Mouse (Mus musculus) thymus, postnatal 14 days (tissue): Measurements from ENCODE around the gene Slc25a38.

Source experiments
- DNase-seq: peaks from one replicate; pipeline ENCODE4 v3.0.0; 2021

Gene Slc25a38

DNA sequence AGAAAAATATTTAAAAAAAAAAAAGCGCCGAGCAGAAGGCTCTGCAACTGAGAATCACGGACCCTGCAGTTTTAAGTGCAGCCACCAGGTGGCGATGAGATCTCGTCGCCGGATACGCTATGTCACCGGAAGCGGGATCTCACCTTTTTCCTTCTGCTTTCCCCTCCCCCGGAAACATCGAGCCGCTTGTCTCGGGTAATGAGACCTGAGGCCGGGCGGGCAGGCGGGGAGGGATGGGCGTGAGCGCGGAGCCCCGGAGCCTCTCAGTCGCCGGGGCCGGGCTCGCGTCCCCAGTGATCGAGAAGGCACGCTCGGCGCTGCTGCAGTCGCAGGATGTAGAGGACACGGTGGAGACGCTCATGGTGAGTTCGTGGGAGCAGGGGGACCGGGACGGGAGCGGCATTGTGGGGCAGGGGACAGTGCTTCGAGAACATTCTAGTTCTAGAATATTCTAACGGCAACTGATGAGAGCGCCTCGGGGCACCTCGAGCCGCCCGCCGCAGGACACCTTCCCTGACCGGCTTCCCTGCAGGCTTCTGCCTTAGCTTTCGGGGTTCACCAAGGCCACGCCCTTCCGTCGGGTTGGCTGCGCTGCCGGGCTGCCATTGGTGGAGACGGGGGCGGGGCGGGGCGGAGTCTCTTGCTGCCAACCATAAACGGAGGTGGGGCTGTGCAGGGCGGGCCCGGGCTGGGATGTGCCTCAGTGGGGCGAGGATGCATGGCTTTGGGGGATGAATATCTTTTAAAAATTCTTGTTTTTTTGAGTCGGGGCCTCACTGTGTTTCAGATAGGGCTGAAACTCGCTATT is at the start of gene Slc25a38:
Gene Slc25a38 (plus strand): TSS at position 164 of the 808 bp plus-strand sequence.
- DNase-seq: peak; percentile 97

- DNase-seq: no peak
Observed at GRCm38 (mm10) chr9:120064317-120064716, 45.9 kb upstream of the Slc25a38 start.

- DNase-seq: no peak
Observed at GRCm38 (mm10) chr9:120067609-120068008, 42.6 kb upstream of the Slc25a38 start.

- DNase-seq: no peak
Observed at GRCm38 (mm10) chr9:120068047-120068446, 42.1 kb upstream of the Slc25a38 start.

DNA sequence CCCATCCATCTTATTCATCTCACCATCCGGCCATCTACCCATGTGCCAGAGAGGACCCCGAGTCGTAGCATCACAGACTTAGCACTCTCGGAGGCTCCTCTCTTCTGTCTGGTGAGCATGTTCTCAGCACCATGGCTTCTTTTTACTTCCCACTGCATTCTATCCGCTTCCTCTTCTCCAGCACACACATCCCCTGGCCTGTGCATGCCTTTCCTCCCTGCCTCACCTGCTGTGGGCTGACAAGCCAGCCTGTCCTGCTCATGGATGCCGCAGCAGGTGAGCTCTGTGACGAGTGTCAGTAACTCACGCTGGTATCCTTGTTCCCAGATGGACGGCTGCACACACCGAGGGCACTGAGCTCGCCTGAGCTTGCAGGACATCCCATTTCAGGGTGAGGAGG is 40.4 kb upstream of the Slc25a38 start, which contains the start of gene Cx3cr1:
Gene Cx3cr1 (minus strand): TSS at position 101 of the 400 bp plus-strand sequence.
- DNase-seq: no peak

- no peak for DNase-seq
Observed at GRCm38 (mm10) chr9:120071251-120071650, 38.9 kb upstream of the Slc25a38 start.

DNA sequence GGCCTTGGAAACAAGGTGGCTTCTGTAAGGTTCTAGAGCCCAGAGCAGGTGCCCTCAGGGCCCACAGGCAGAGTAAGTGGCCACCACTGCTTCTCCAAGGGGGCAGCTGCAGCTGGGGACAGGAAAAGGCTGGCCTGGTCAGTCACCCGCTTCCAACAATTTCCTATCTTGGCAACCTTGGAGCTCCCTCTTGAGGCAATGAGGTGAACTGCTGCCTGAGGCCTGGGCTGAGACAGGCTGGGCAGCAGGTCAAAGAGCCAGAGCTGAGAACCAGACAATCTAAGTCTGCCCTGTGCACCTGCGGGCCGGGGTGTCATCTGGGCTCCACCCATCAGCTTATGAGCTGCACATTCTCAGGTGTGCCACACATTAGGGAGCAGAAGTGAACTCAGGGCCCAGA is 37.0 kb upstream of the Slc25a38 start:
- peak; percentile 62 for DNase-seq

- no peak for DNase-seq
Observed at GRCm38 (mm10) chr9:120074516-120074915, 35.7 kb upstream of the Slc25a38 start.

- DNase-seq: peak; percentile 37
Observed at GRCm38 (mm10) chr9:120078241-120078640, 31.9 kb upstream of the Slc25a38 start.

GRCm38 (mm10) chr9:120079901-120080300 is 30.3 kb upstream of the Slc25a38 start:
- DNase-seq: no peak

GRCm38 (mm10) chr9:120080546-120081108 is 29.5 kb upstream of the Slc25a38 start:
- DNase-seq: no peak

GRCm38 (mm10) chr9:120081247-120081646 is 28.9 kb upstream of the Slc25a38 start:
- peak; percentile 48 for DNase-seq

DNA sequence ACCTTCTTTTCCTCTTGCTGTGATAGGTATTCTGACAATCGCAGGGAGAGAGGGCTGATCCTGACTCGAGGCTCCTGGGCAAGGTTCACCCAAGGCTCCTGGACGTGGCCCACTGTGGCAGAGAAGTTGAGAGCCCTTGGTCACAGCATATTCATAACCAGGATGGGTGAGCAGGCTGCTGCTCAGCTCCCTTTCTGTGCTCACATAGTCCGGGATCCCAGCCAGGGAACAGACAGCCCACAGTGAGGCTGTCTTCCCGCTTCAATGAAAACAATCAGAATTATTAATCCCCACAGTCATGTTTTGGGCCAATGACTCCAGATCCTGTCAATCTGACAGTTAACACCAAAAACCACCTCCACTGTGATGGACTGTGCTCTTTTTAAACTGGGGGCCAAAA is 28.2 kb upstream of the Slc25a38 start:
- no peak for DNase-seq

DNA sequence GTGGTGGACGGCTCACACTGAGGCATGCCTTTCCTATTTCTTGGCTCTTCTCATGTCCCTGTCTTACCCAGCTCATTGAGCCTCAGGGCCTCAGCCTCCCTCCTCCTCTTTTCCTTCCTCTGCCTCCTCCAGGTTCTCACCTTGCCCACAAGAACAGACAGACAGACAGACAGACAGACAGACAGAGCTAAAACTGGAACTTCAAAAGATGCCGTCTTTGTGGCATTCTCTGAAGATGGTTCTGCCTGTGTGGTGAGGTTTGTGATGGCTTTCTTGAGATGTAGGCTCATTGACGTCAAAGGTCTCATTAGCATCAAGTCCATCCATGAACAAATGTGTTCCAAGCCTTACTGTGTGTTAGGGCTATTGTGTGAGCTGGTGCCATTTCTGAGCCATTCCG is 27.5 kb upstream of the Slc25a38 start:
- DNase-seq: no peak

- DNase-seq: no peak
Observed at GRCm38 (mm10) chr9:120083158-120083894, 26.8 kb upstream of the Slc25a38 start.

- DNase-seq: peak; percentile 46
Observed at GRCm38 (mm10) chr9:120084406-120084805, 25.8 kb upstream of the Slc25a38 start.

DNA sequence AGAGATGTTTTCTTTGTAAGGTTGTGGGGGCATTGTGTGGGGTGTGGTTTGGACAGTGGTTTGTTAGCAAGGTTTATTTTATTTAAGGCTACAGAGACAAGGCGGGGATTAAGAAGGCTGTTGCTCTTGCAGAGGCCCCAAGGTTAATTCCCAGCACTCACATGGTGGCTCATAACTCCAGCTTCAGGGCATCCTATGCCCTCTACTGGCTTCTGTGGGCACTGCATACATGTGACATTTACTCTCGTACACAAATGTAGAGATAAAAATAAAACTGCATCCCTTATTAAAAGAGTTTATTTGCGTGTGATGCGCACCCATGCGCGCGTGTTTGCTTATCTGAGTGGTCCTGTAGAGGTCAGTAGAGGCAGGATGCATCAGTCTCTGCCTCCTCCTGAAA is 21.0 kb upstream of the Slc25a38 start:
- DNase-seq: no peak

DNA sequence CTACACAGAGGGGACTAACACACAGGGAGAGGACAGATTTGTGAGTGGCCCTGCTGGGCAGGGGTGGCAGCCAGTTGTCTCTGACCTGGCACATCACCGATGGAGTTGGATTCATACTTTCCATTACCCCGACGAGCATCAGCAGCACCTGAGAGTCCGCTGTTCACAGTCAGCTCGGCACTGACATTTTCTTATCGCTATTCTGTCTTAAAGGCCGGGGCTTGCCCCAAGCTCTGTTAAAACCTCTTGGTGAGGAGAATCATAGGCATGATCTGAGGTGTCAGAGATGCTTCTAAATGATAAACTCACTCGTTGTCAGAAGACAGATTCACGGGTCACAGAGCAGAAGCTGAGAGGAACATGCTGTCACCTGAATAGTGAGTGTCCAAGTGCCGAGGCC is 19.1 kb upstream of the Slc25a38 start:
- DNase-seq: no peak

GRCm38 (mm10) chr9:120091696-120092238 is 18.4 kb upstream of the Slc25a38 start, which contains the start of gene Ccr8:
Gene Ccr8, plus strand, starts transcription at chr9:120092114.
- DNase-seq: no peak

DNA sequence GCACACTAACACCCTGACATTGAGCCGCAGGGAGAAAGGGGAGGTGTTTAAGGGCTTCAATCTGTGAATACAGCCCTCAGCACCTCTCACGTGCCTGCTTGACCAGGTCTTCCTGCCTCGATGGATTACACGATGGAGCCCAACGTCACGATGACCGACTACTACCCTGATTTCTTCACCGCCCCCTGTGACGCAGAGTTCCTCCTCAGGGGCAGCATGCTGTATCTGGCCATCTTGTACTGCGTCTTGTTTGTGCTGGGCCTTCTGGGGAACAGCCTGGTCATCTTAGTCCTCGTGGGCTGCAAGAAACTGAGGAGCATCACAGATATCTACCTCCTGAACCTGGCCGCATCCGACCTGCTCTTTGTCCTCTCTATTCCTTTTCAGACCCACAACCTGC is 16.5 kb upstream of the Slc25a38 start:
- DNase-seq: no peak

- no peak for DNase-seq
Observed at GRCm38 (mm10) chr9:120095886-120096285, 14.3 kb upstream of the Slc25a38 start.

GRCm38 (mm10) chr9:120098682-120099081 is 11.5 kb upstream of the Slc25a38 start:
- DNase-seq: peak; percentile 63

DNA sequence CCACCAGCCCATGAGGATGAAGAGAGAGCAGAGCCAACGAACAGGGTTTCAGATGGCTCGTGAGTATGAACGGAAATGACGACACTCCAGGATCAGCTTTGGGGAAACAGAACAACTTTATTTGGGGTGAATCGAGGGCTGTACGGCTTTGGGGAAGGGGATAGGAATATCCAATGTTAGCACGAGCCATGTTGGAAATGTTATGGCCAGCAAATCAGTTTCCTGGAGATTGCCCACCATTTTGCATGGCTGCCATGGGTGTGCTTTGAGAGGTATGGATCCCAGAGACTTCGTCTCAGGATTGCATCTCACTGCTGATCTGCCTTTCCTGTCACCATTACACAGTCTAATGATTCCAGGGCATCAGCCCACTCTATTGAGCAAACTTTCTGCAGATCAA is 10.9 kb upstream of the Slc25a38 start:
- DNase-seq: no peak
